Mouse (Mus musculus) thymus, adult 2 months (tissue): Measurements from ENCODE around the gene Rnf113a1. TPM values are rescaled to one million over a fixed set of nuclear protein-coding genes. Genes with fewer than 3 reads are reported as not detected.
"Not testable (repeated sequence)": the region's sequence is repeated elsewhere in the genome, so short reads cannot be mapped to it uniquely, and the experiment has no call there.

Source experiments
- DNase-seq: peaks from one replicate; pipeline ENCODE4 v3.0.0; 2021
- H3K27ac ChIP-seq: fragments of 200-500 bp; 2 replicates; pipeline ENCODE4 v1.5.1; 2012; ENCODE audit warnings: low read length, control low read depth; ENCODE audit not compliant: control insufficient read depth, insufficient read depth
- H3K27me3 ChIP-seq: fragments of 200-500 bp; 2 replicates; pipeline ENCODE4 v1.6.1; 2012; ENCODE audit warnings: mild to moderate bottlenecking, low read length, moderate library complexity, mixed read lengths; ENCODE audit not compliant: control insufficient read depth, insufficient read depth
- H3K36me3 ChIP-seq: fragments of 200-500 bp; 2 replicates; pipeline ENCODE4 v1.6.1; 2012; ENCODE audit warnings: mild to moderate bottlenecking, low read length, moderate library complexity; ENCODE audit not compliant: control insufficient read depth, insufficient read depth
- H3K4me1 ChIP-seq: fragments of 200-500 bp; replicated peaks from 2 replicates; pipeline ENCODE4 v1.6.1; 2012; ENCODE audit warnings: low read length; ENCODE audit not compliant: control insufficient read depth, insufficient read depth
- H3K4me3 ChIP-seq: fragments of 200-500 bp; 2 replicates; pipeline ENCODE4 v1.5.1; 2012; ENCODE audit warnings: mild to moderate bottlenecking, low read length, control low read depth, moderate library complexity; ENCODE audit not compliant: control insufficient read depth, insufficient read depth
- CTCF ChIP-seq: fragments of 200-500 bp; IDR thresholded peaks from 2 replicates; pipeline ENCODE4 v1.5.1; 2012; ENCODE audit warnings: mild to moderate bottlenecking, control low read depth, low read length, moderate library complexity, borderline replicate concordance; ENCODE audit not compliant: control insufficient read depth, poor library complexity, insufficient read depth; ENCODE audit errors: extremely low read depth
- POLR2A ChIP-seq: fragments of 200-500 bp; IDR thresholded peaks from 2 replicates; pipeline ENCODE4 v1.6.1; 2012; ENCODE audit warnings: mild to moderate bottlenecking, low read length, control low read depth, moderate library complexity; ENCODE audit not compliant: control insufficient read depth, poor library complexity, insufficient read depth; ENCODE audit errors: extremely low read depth
- WGBS: fragments of 180-500 bp; shearing (Covaris S2); methylation state at CpG from one replicate; pipeline ENCODE4 v1.1.7; 2018; 5-methylcytosine and 5-hydroxymethylcytosine counted together
- polyA plus RNA-seq: library from polyadenylated mRNA; depleted of rRNA; stranded (reverse); fragments of >200 nt; gene quantifications from 2 replicates; pipeline ENCODE4 v1.2.3, GENCODE M21; 2012

Rnf113a1 gene
- polyA plus RNA-seq, 1 experiment: 4.1 TPM

DNA sequence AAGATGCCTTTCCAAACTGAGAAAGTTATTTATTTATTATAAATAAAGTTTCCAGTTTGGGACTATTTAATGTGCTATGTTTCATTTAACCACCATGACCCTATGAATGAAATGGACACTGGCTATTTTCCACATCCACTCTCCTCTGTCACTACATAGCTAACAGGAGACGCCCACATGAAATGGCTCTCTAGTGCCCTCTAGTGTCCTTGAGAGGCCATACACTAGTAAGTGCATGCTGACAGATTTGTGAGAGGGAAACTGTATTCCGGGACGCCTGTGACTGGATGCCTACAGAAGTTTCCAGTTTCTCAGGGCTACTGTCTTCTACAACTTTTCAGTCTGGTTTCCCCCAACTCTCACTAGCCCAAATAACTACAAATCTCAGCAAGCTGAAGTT lies 24.0 kb upstream of the Rnf113a1 start:
- Histone ChIP-seq H3K4me1 (no peaks in the 10 kb centered on the region), H3K27me3 (no peaks in the 10 kb centered on the region), H3K27ac (no peak overlapping the region), H3K4me3 (no peak overlapping the region), H3K36me3 (no peaks in the 10 kb centered on the region)
- WGBS: 5% methylated on average over 3 of the region's 3 CpGs
- DNase-seq: peak; percentile 24
- TF ChIP-seq POLR2A: no peak
- TF ChIP-seq CTCF: no peak

GRCm38 (mm10) chrX:37168742-37169141 lies 22.3 kb upstream of the Rnf113a1 start, which contains the start of gene Akap14:
Akap14 (minus strand) TSS chrX:37168842.
- TF ChIP-seq CTCF (no peak), POLR2A (no peak)
- DNase-seq: no peak
- 80% methylated on average over 5 of the region's 5 CpGs for WGBS
- Histone ChIP-seq H3K27me3 (no peaks in the 10 kb centered on the region), H3K27ac (no peak within 1 kb of the TSS), H3K4me1 (no peaks in the 10 kb centered on the region), H3K36me3 (no peaks in the 10 kb centered on the region), H3K4me3 (no peak within 1 kb of the TSS)

GRCm38 (mm10) chrX:37184401-37184800 lies 6.6 kb upstream of the Rnf113a1 start:
- H3K4me1 ChIP-seq, H3K27me3 ChIP-seq, H3K27ac ChIP-seq, H3K4me3 ChIP-seq, DNase-seq, H3K36me3 ChIP-seq: not testable (repeated sequence)
- WGBS: 89% methylated on average over 8 of the region's 8 CpGs

- no peak overlapping the region for H3K27ac ChIP-seq
- peak overlapping the region; percentile 99 for H3K4me3 ChIP-seq
- peaks cover 5% of the 10 kb centered on the region for H3K4me1 ChIP-seq
- no peaks in the 10 kb centered on the region for H3K36me3 ChIP-seq
- no peaks in the 10 kb centered on the region for H3K27me3 ChIP-seq
- 5% methylated on average over 20 of the region's 20 CpGs for WGBS
- no peak for DNase-seq
- no peak for TF ChIP-seq CTCF
- TF ChIP-seq POLR2A: no peak
Measured at GRCm38 (mm10) chrX:37190755-37191104, 315 bp upstream of the Rnf113a1 start.

DNA sequence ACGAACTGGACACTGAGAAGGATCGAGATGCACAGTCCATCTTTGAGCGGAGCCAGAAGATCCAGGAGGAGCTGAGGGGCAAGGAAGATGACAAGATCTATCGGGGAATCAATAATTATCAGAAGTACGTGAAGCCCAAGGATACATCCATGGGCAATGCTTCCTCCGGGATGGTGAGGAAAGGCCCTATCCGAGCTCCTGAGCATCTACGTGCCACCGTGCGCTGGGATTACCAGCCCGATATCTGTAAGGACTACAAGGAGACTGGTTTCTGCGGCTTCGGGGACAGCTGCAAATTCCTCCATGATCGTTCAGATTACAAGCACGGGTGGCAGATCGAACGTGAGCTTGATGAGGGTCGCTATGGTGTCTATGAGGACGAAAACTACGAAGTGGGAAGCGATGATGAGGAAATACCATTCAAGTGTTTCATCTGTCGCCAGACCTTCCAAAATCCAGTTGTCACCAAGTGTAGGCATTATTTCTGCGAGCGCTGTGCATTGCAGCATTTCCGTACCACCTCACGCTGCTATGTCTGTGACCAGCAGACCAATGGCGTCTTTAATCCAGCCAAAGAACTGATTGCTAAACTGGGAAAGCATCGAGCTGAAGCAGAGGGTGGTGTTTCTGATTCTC lies 817 bp downstream of the Rnf113a1 start:
- H3K4me1 ChIP-seq: peaks cover 5% of the 10 kb centered on the region
- no peak for TF ChIP-seq CTCF
- TF ChIP-seq POLR2A: no peak
- peak; percentile 1 for DNase-seq
- H3K27me3 ChIP-seq: no peaks in the 10 kb centered on the region
- no peaks in the 10 kb centered on the region for H3K36me3 ChIP-seq
- H3K27ac ChIP-seq: peak overlapping the region; percentile 29; the same call in 1 of the 2 replicates
- WGBS: 11% methylated on average over 28 of the region's 28 CpGs
- H3K4me3 ChIP-seq: peak overlapping the region; percentile 99

GRCm38 (mm10) chrX:37198676-37199075 lies 7.6 kb downstream of the Rnf113a1 start:
- TF ChIP-seq POLR2A (no peak), CTCF (no peak)
- 67% methylated on average over 8 of the region's 8 CpGs for WGBS

GRCm38 (mm10) chrX:37210941-37211340 lies 19.9 kb downstream of the Rnf113a1 start, which contains the start of gene Gm9:
Gm9 (minus strand) TSS chrX:37211041.
- no peaks in the 10 kb centered on the region for H3K27me3 ChIP-seq
- H3K36me3 ChIP-seq: no peaks in the 10 kb centered on the region
- no peak for DNase-seq
- H3K4me1 ChIP-seq: no peaks in the 10 kb centered on the region
- TF ChIP-seq POLR2A: no peak
- H3K4me3 ChIP-seq: no peak within 1 kb of the TSS
- H3K27ac ChIP-seq: no peak within 1 kb of the TSS
- 95% methylated on average over 10 of the region's 10 CpGs for WGBS

More at GRCm38 (mm10) chrX:37198676-37199075, 7.6 kb downstream of the Rnf113a1 start:
- Histone ChIP-seq H3K36me3 (no peaks in the 10 kb centered on the region), H3K4me3 (no peak overlapping the region), H3K4me1 (no peaks in the 10 kb centered on the region), H3K27me3 (no peaks in the 10 kb centered on the region), H3K27ac (no peak overlapping the region)
- no peak for DNase-seq

DNA sequence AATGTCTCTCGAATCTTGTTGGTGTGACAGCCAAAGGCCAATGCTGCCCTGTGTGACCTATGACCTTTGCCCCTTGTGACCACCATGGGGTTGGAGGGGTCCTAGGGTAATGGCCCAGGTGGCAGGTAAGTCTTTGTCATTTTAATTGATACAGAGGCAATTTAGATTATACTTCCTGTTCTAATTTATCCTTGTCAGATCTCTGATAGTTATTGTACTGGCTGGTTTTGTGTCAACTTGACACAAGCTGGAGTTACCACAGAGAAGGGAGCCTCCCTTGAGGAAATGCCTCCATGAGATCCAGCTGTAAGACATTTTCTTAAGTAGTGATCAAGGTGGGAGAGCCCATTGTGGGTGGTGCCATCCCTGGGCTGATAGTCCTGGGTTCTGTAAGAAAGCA lies 31.1 kb downstream of the Rnf113a1 start, which contains the start of gene Rhox1:
TSS of gene Rhox1 (minus strand) at position 101 of the 400 bp plus-strand sequence.
- H3K4me3 ChIP-seq, H3K36me3 ChIP-seq, H3K27me3 ChIP-seq, DNase-seq, H3K4me1 ChIP-seq, H3K27ac ChIP-seq: not testable (repeated sequence)
- 95% methylated on average over 1 of the region's 1 CpGs for WGBS
